Mouse (Mus musculus): ENCODE results near the gene 4930524N10Rik.

Gene 4930524N10Rik

DNA sequence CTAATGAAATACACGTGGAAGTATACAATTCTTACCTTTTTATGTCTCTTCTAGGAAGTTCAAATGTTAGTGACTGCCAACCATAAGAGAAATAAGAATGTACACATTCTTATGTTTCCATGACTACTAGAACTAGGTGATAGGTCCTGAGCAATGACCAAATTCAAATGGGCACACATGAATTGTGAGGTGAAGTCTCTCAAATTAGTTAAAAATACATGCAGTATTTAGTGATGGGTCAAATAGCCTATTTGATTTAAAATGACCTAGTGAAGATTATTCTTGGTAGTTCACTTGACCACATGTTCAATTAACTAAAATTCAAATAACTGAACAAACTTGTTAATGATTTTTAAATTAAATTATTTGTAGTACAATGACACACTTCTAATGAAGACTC, at the start of gene 4930524N10Rik:
4930524N10Rik (minus strand) TSS at position 101 of the 400 bp plus-strand sequence.
- no peak for DNase-seq (ENCODE audit: low spot score in 2 of 2)

DNA sequence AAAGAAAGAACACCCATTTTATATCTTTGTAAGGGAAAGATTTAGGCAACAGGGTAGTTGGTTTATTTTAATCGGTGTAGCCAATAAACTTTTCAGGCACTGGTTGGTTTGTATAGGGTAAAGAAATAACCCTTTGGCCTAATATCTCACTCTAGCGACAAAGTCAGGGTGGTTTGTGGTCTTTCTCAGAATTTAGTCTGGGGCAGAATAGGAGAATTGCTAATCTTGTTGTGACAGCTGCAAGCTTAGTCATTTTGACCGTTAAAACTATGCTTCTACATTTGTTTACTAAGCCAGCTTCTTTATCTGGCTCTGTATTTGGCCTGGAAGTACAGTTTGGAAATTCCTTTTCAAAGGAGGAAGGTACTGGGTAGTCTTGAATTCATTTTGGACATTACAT, 6.8 kb upstream of the 4930524N10Rik start:
- DNase-seq (ENCODE audit: low spot score in 2 of 2), result no peak

DNA sequence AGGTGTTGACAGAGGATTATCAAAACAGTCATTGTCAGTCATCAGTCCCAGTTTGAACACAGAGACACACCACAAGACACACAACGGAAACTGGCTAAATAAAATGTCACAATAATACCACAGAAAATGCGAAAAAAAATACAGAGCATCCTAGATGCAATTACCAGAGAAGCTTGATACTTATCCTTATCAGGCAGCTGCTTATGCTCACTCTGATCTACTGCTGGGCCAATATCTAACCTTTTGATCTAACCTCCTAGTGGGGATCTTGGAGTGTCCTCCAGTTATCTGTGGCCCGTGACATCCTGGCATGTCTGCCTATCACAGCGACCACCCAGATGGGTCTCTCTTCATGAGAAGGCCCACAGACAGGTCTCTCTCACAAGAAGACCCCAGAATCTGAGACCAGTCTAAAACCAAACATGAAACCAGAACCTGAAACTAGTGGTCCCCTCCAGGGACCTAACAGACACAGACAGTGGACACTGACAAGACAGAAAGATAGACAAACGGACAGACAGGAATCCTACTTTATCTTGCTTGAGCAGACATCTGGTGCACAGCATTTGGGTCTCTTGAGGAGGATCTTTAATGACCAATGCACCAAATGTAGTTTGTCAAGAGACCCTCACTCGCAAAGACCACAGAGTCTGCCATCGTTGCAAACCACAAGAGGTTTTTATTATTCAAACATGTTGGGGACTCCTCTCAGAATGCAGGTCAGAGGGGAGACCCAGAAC, 6.3 kb upstream of the 4930524N10Rik start:
- DNase-seq (ENCODE audit: low spot score in 2 of 2), result no peak

DNA sequence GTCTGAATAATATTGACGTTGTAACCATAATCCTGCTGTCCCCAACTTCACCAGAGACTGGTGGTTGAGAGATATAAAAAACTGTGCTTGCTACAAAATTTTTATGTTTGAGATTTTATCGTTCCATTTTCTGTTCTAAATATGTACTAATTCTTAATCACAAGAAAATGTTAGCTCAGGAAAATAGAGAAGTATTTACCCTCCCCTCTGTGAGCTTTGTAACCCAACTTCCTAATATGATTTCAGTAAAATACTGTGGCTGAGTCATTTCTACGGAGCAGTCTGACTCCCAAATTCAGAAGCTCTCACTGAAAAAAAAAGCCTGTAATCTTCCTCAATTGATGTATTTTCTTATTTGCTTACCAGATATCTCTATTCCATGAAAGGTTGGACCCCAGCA, 4.7 kb upstream of the 4930524N10Rik start:
- no peak for DNase-seq (ENCODE audit: low spot score in 2 of 2)
